In genomic region chr2:65104569-65104968, GRCm38 (mm10) we compare ENCODE assay signal across 14 mouse cellular contexts.
"Had no signal": no experiment of that assay in that cellular context is flagged by ENCODE, and none has a peak within 500 bp of the region (broad histone marks: within the 10 kb centered on the region; RNA-seq: fewer than 3 reads in every experiment).

No protein-coding gene starts in this region.

- H3K4me3 ChIP-seq: megakaryocyte, embryonic 14.5 days; midbrain, embryonic 13.5 days; midbrain, embryonic 15.5 days; neural tube, embryonic 12.5 days; stomach, embryonic 15.5 days had no signal

- H3K27ac ChIP-seq: midbrain, embryonic 13.5 days; midbrain, embryonic 15.5 days; neural tube, embryonic 12.5 days; stomach, embryonic 15.5 days; stomach, postnatal 0 days had no signal

- H3K4me2 ChIP-seq: lung, embryonic 14.5 days; midbrain, embryonic 13.5 days; midbrain, embryonic 15.5 days; neural tube, embryonic 12.5 days; stomach, embryonic 15.5 days had no signal

- ATAC-seq: midbrain, embryonic 13.5 days; midbrain, embryonic 15.5 days had no signal

- H3K36me3 ChIP-seq: midbrain, embryonic 13.5 days; midbrain, embryonic 15.5 days; neural tube, embryonic 12.5 days; stomach, embryonic 15.5 days had no signal

- DNase-seq: lung, adult 18-20 months; lung, embryonic 14.5 days; lung, postnatal 10 days; lung, postnatal 4 days; right cerebral cortex, postnatal 14 days; thymus, adult 2 months; thymus, postnatal 25 days; thymus, postnatal 4 days had no signal

- H3K27me3 ChIP-seq: megakaryocyte, embryonic 14.5 days; midbrain, embryonic 13.5 days; midbrain, embryonic 15.5 days; neural tube, embryonic 12.5 days; stomach, embryonic 15.5 days had no signal

- H3K9me3 ChIP-seq: megakaryocyte, embryonic 14.5 days; midbrain, embryonic 13.5 days; midbrain, embryonic 15.5 days; neural tube, embryonic 12.5 days; stomach, embryonic 15.5 days had no signal

- H3K4me1 ChIP-seq: megakaryocyte, embryonic 14.5 days; midbrain, embryonic 13.5 days; midbrain, embryonic 15.5 days; neural tube, embryonic 12.5 days; stomach, embryonic 15.5 days had no signal

- H3K9ac ChIP-seq: lung, embryonic 14.5 days; midbrain, embryonic 13.5 days; midbrain, embryonic 15.5 days; neural tube, embryonic 12.5 days; stomach, embryonic 15.5 days had no signal
